Mouse (Mus musculus) thymus, adult 2 months (tissue): Measurements from ENCODE around the gene Gfap. TPM values are rescaled to one million over a fixed set of nuclear protein-coding genes. Genes with fewer than 3 reads are reported as not detected.

Experiments used
- DNase-seq: peaks from one replicate; pipeline ENCODE4 v3.0.0; 2021
- H3K27ac ChIP-seq: fragments of 200-500 bp; 2 replicates; pipeline ENCODE4 v1.5.1; 2012; ENCODE audit warnings: low read length, control low read depth; ENCODE audit not compliant: control insufficient read depth, insufficient read depth
- H3K27me3 ChIP-seq: fragments of 200-500 bp; 2 replicates; pipeline ENCODE4 v1.6.1; 2012; ENCODE audit warnings: mild to moderate bottlenecking, low read length, moderate library complexity, mixed read lengths; ENCODE audit not compliant: control insufficient read depth, insufficient read depth
- H3K36me3 ChIP-seq: fragments of 200-500 bp; 2 replicates; pipeline ENCODE4 v1.6.1; 2012; ENCODE audit warnings: mild to moderate bottlenecking, low read length, moderate library complexity; ENCODE audit not compliant: control insufficient read depth, insufficient read depth
- H3K4me1 ChIP-seq: fragments of 200-500 bp; replicated peaks from 2 replicates; pipeline ENCODE4 v1.6.1; 2012; ENCODE audit warnings: low read length; ENCODE audit not compliant: control insufficient read depth, insufficient read depth
- H3K4me3 ChIP-seq: fragments of 200-500 bp; 2 replicates; pipeline ENCODE4 v1.5.1; 2012; ENCODE audit warnings: mild to moderate bottlenecking, low read length, control low read depth, moderate library complexity; ENCODE audit not compliant: control insufficient read depth, insufficient read depth
- CTCF ChIP-seq: fragments of 200-500 bp; IDR thresholded peaks from 2 replicates; pipeline ENCODE4 v1.5.1; 2012; ENCODE audit warnings: mild to moderate bottlenecking, control low read depth, low read length, moderate library complexity, borderline replicate concordance; ENCODE audit not compliant: control insufficient read depth, poor library complexity, insufficient read depth; ENCODE audit errors: extremely low read depth
- POLR2A ChIP-seq: fragments of 200-500 bp; IDR thresholded peaks from 2 replicates; pipeline ENCODE4 v1.6.1; 2012; ENCODE audit warnings: mild to moderate bottlenecking, low read length, control low read depth, moderate library complexity; ENCODE audit not compliant: control insufficient read depth, poor library complexity, insufficient read depth; ENCODE audit errors: extremely low read depth
- WGBS: fragments of 180-500 bp; shearing (Covaris S2); methylation state at CpG from one replicate; pipeline ENCODE4 v1.1.7; 2018; 5-methylcytosine and 5-hydroxymethylcytosine counted together
- polyA plus RNA-seq: library from polyadenylated mRNA; depleted of rRNA; stranded (reverse); fragments of >200 nt; gene quantifications from 2 replicates; pipeline ENCODE4 v1.2.3, GENCODE M21; 2012; rRNA removed

Gene Gfap
- 0.94 and 1.1 TPM in 2 replicates for polyA plus RNA-seq

GRCm38 (mm10) chr11:102900763-102901162 lies at the start of gene Gfap:
Gene Gfap (minus strand): TSS chr11:102900912.
- Histone ChIP-seq H3K4me3 (no peak within 1 kb of the TSS), H3K36me3 (peaks cover 4% of the 10 kb centered on the region; the same call in 1 of the 2 replicates), H3K27me3 (no peaks in the 10 kb centered on the region), H3K27ac (no peak within 1 kb of the TSS), H3K4me1 (no peaks in the 10 kb centered on the region)
- TF ChIP-seq CTCF (peak; percentile 77; the same call in 1 of the 2 replicates), POLR2A (no peak)
- peak; percentile 52 for DNase-seq
- WGBS, result 10% methylated on average over 7 of the region's 7 CpGs

- 2% methylated on average over 51 of the region's 51 CpGs for WGBS
- no peaks in the 10 kb centered on the region for H3K36me3 ChIP-seq
- TF ChIP-seq CTCF, result no peak
- no peak for TF ChIP-seq POLR2A
- H3K4me1 ChIP-seq, result peaks cover 9% of the 10 kb centered on the region
- DNase-seq, result peak; percentile 13
- H3K27ac ChIP-seq, result no peak overlapping the region
- peak overlapping the region; percentile 28 for H3K4me3 ChIP-seq
- peaks cover 38% of the 10 kb centered on the region for H3K27me3 ChIP-seq
Measured at GRCm38 (mm10) chr11:102948043-102948961, 47.6 kb upstream of the Gfap start.

GRCm38 (mm10) chr11:102946992-102947343 lies 46.3 kb upstream of the Gfap start:
- WGBS, result 10% methylated on average over 8 of the region's 8 CpGs
- H3K27ac ChIP-seq, result no peak overlapping the region
- H3K4me3 ChIP-seq, result peak overlapping the region; percentile 17; the same call in 1 of the 2 replicates
- peaks cover 9% of the 10 kb centered on the region for H3K4me1 ChIP-seq
- no peaks in the 10 kb centered on the region for H3K36me3 ChIP-seq
- H3K27me3 ChIP-seq, result peaks cover 38% of the 10 kb centered on the region
- TF ChIP-seq CTCF, result no peak
- TF ChIP-seq POLR2A, result no peak
- peak; percentile 33 for DNase-seq

GRCm38 (mm10) chr11:102946265-102946991 lies 45.7 kb upstream of the Gfap start, which contains the start of gene C1ql1:
Gene C1ql1 (minus strand): TSS chr11:102946688.
- no peak for TF ChIP-seq CTCF
- no peak for TF ChIP-seq POLR2A
- Histone ChIP-seq H3K4me3 (peak within 1 kb of the TSS; percentile 17; the same call in 1 of the 2 replicates), H3K4me1 (peaks cover 9% of the 10 kb centered on the region)

GRCm38 (mm10) chr11:102945306-102946264 lies 44.9 kb upstream of the Gfap start:
- Histone ChIP-seq H3K4me3 (0 out of 2 replicates have a peak overlapping the region, but pooled peaks have one; percentile 8), H3K36me3 (no peaks in the 10 kb centered on the region), H3K4me1 (peaks cover 9% of the 10 kb centered on the region), H3K27ac (no peak overlapping the region), H3K27me3 (peaks cover 38% of the 10 kb centered on the region)
- DNase-seq, result no peak
- 12% methylated on average over 54 of the region's 54 CpGs for WGBS
- TF ChIP-seq POLR2A, result no peak
- no peak for TF ChIP-seq CTCF

More at GRCm38 (mm10) chr11:102946265-102946991, 45.7 kb upstream of the Gfap start, which contains the start of gene C1ql1:
- 7% methylated on average over 86 of the region's 87 CpGs for WGBS
- H3K27me3 ChIP-seq, result peaks cover 38% of the 10 kb centered on the region
- H3K27ac ChIP-seq, result no peak within 1 kb of the TSS
- H3K36me3 ChIP-seq, result no peaks in the 10 kb centered on the region
- peak; percentile 78 for DNase-seq
